Mouse (Mus musculus): ENCODE measurements around the gene Mfap5. TPM values are rescaled to one million over a fixed set of nuclear protein-coding genes. Genes with fewer than 3 reads are reported as not detected.
A peak's percentile ranks its signal among the peaks of the same experiment; 100 is the strongest.
"Not testable (repeated sequence)": the region's sequence is repeated elsewhere in the genome, so short reads cannot be mapped to it uniquely, and the experiment has no call there.

Gene Mfap5
- polyA plus RNA-seq, 1 experiment from 2014 or later, result 0.75 TPM

DNA sequence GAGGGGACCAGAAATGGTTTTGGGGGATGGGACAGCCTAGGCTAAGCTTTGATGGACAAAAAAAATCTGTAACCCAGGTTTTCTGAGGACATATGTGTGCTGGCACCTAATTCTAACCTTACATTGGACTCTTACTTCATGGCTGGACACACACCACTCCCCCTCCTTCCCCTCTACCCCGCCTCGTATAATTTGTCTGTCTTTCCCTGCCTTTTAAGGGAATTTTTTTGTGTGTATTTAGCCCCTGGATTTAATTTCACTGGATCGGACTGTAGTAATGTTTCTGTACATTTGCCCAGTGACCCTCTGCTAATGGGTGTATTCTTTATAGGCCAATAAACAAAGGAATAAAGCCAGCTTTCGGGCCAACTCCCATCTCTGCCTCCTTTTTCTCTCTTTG is 604 bp upstream of the Mfap5 start:
- H3K4me2 ChIP-seq, result no peak overlapping the region
- no peak overlapping the region for H3K9ac ChIP-seq (ENCODE audit: low read length)
- 82% methylated on average over 4 of the region's 4 CpGs for WGBS
- H3K9me3 ChIP-seq (ENCODE audit: control insufficient read depth, low read length), result no peaks in the 10 kb centered on the region
- H3K27ac ChIP-seq (ENCODE audit: low read depth, low read length), result no peak overlapping the region
- no peak overlapping the region for H3K4me3 ChIP-seq (ENCODE audit: low read depth, low read length)
- DNase-seq (ENCODE audit: low spot score, missing footprints), result no peak
- H3K36me3 ChIP-seq (ENCODE audit: control insufficient read depth, insufficient read depth, low read length), result no peaks in the 10 kb centered on the region
- ATAC-seq (ENCODE audit: low FRiP score), result no peak
- H3K4me1 ChIP-seq (ENCODE audit: control insufficient read depth, insufficient read depth, low read length), result no peaks in the 10 kb centered on the region
- no peaks in the 10 kb centered on the region for H3K27me3 ChIP-seq (ENCODE audit: control insufficient read depth, insufficient read depth, low read length)

DNA sequence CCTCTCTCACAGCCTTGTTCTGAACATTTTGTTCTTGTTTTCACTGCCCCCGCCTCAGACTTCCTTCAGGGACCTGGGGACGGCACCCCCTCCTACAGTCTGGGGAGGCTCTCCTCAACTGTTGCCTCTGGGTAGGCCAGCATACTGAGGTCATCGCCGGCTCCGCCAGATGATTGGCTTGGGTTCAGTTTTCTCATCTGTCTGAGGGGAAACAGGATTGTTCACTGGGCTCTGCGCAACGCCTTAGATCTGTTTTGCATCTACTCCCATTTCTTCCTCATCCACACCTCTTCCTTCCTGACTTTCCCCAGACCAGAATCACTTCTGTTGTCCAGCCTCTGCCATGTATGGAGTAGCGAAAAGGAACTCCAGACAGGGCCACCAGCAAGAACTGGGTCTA is 2.8 kb downstream of the Mfap5 start:
- no peak for ATAC-seq (ENCODE audit: low FRiP score)
- WGBS, result 89% methylated on average over 8 of the region's 8 CpGs
- H3K36me3 ChIP-seq (ENCODE audit: control insufficient read depth, insufficient read depth, low read length), result no peaks in the 10 kb centered on the region

DNA sequence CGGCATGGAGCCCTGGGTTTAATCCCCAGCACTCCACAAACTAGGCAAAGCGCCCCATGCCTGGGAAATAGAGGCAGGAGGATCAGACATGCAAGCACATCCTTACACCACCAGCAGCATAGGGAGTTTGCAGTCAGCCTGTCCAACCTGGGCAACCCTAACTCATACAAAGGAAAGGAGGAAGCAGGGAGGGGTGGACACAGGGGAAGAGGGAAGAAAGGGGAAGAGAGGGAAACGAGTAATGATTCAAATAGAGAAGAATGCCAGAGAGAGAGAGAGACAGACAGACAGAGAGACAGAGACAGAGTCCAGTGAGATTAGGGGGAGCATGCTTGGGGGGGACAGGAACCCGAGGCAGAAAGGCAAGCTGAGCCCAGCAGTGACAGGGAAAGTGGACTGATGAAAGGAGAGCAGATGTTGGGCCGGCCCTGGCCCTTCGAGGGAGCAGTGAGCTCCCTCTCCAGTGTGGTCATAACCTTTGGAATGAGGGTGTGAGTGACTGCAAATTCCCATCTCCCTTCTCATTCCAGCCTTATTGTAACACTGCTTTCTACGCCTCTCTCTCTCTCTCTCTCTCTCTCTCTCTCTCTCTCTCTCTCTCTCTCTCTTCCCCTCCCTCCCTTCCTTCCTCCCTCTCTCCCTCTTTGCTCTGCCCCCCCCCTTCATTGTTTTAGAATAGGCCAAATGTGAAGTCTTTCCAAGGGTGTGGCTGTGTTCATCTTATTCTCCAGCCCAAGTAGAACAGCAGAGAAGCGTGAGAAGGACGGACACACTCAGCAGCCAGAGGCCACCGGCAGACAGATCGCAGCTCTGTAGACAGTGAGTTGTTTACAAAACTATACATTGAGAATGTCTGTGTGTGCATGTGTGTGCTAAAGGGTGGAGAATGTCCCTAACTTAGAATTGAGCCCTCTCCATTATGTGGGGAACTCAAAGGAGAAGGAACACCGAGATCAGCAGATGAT is 7.6 kb downstream of the Mfap5 start:
- Histone ChIP-seq H3K27ac (ENCODE audit: low read depth, low read length) (no peak overlapping the region), H3K27me3 (ENCODE audit: control insufficient read depth, insufficient read depth, low read length) (no peaks in the 10 kb centered on the region), H3K9me3 (ENCODE audit: control insufficient read depth, low read length) (no peaks in the 10 kb centered on the region), H3K4me3 (ENCODE audit: low read depth, low read length) (no peak overlapping the region), H3K4me2 (no peak overlapping the region), H3K9ac (ENCODE audit: low read length) (no peak overlapping the region), H3K4me1 (ENCODE audit: control insufficient read depth, insufficient read depth, low read length) (no peaks in the 10 kb centered on the region), H3K36me3 (ENCODE audit: control insufficient read depth, insufficient read depth, low read length) (no peaks in the 10 kb centered on the region)
- no peak for DNase-seq (ENCODE audit: low spot score, missing footprints)
- ATAC-seq (ENCODE audit: low FRiP score), result no peak
- 76% methylated on average over 12 of the region's 12 CpGs for WGBS

More for the DNA sequence above, 2.8 kb downstream of the Mfap5 start:
- H3K4me2 ChIP-seq, result no peak overlapping the region
- no peak for DNase-seq (ENCODE audit: low spot score, missing footprints)
- no peaks in the 10 kb centered on the region for H3K9me3 ChIP-seq (ENCODE audit: control insufficient read depth, low read length)
- no peak overlapping the region for H3K9ac ChIP-seq (ENCODE audit: low read length)
- H3K4me1 ChIP-seq (ENCODE audit: control insufficient read depth, insufficient read depth, low read length), result no peaks in the 10 kb centered on the region
- no peak overlapping the region for H3K4me3 ChIP-seq (ENCODE audit: low read depth, low read length)
- no peak overlapping the region for H3K27ac ChIP-seq (ENCODE audit: low read depth, low read length)
- H3K27me3 ChIP-seq (ENCODE audit: control insufficient read depth, insufficient read depth, low read length), result no peaks in the 10 kb centered on the region

DNA sequence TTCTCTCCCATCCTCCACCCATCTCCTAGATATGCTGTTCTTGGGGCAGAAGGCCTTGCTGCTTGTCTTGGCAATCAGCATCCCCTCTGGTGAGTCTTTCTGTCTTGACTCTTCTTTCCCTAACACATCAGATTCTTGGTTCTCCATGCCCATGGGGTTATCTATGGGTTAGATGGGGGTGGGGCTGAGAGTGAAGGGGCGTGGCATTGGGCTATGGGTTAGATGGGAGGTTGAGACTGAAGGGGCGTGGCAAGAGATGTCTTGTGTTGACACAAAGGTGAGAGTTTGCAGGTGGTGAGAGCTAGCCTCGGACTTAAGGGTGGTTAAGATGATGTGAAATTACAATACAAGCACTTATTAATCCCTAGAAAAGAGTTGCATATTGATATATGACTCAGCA is 8.7 kb downstream of the Mfap5 start:
- no peaks in the 10 kb centered on the region for H3K4me1 ChIP-seq (ENCODE audit: control insufficient read depth, insufficient read depth, low read length)
- H3K4me2 ChIP-seq, result no peak overlapping the region
- no peak overlapping the region for H3K4me3 ChIP-seq (ENCODE audit: low read depth, low read length)
- no peaks in the 10 kb centered on the region for H3K27me3 ChIP-seq (ENCODE audit: control insufficient read depth, insufficient read depth, low read length)
- ATAC-seq (ENCODE audit: low FRiP score) (no peak), DNase-seq (ENCODE audit: low spot score, missing footprints) (no peak)
- no peaks in the 10 kb centered on the region for H3K36me3 ChIP-seq (ENCODE audit: control insufficient read depth, insufficient read depth, low read length)
- no peak overlapping the region for H3K27ac ChIP-seq (ENCODE audit: low read depth, low read length)
- H3K9me3 ChIP-seq (ENCODE audit: control insufficient read depth, low read length), result no peaks in the 10 kb centered on the region
- no peak overlapping the region for H3K9ac ChIP-seq (ENCODE audit: low read length)
- 78% methylated on average over 3 of the region's 3 CpGs for WGBS

DNA sequence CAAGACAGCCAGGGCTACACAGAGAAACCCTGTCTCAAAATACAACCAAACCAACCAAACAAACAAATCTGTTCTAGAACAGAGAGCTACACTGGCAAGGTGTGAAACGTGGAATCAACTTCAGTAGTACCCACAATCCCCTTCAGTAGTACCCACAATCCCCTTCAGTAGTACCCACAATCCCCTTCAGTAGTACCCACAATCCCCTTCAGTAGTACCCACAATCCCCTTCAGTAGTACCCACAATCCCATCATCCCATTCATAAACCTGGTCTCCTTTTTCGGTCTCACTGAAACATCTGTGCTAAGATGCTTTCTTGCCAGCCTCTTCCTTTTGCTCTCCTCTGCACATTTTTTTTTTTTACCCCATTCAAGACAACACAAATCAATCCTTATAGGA is 10.1 kb downstream of the Mfap5 start:
- not testable (repeated sequence) for H3K9me3 ChIP-seq (ENCODE audit: control insufficient read depth, low read length); H3K4me1 ChIP-seq (ENCODE audit: control insufficient read depth, insufficient read depth, low read length); H3K27me3 ChIP-seq (ENCODE audit: control insufficient read depth, insufficient read depth, low read length); H3K36me3 ChIP-seq (ENCODE audit: control insufficient read depth, insufficient read depth, low read length); H3K9ac ChIP-seq (ENCODE audit: low read length); H3K27ac ChIP-seq (ENCODE audit: low read depth, low read length); ATAC-seq (ENCODE audit: low FRiP score); H3K4me3 ChIP-seq (ENCODE audit: low read depth, low read length); H3K4me2 ChIP-seq; DNase-seq (ENCODE audit: low spot score, missing footprints)
- WGBS, result 90% methylated on average over 2 of the region's 2 CpGs

DNA sequence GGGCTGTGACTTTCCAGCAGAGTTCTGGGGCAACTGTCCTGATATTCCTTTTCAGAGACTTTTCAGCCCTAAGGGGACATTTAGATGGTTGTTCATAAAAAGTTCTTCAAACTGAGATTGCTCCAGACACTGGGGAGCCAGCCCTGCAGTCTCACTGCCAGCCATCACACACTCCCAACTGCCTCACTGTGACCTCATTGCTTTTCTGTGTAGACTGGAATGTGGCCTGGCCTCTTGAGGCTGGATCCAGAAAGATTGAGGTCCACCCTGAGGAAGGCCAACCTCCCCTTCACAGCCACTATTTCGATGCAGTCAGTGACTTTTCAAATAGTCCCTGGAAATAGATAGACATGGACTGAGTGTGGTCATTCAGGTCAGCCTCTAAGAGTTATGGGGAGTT is 12.0 kb downstream of the Mfap5 start:
- 80% methylated on average over 1 of the region's 1 CpGs for WGBS

DNA sequence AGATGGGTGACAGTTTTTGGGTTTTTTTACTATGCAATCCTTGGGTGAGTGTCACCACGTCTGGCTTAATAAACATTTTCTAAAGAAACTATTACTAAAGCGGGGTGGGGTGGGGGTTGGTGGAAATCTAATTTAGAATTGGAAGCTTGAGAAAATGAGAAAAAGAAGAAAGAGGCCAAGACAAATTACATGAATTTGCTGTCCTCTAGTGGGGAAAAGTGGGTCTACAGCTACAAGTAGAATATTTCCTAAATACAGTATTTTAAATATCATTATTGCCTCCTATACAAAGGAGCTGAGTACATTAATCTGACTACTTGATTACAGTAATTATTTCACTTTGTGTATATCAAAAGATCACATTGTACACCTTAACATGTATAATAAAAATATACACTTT is 13.7 kb downstream of the Mfap5 start:
- Histone ChIP-seq H3K9me3 (ENCODE audit: control insufficient read depth, low read length) (no peaks in the 10 kb centered on the region), H3K9ac (ENCODE audit: low read length) (no peak overlapping the region), H3K27me3 (ENCODE audit: control insufficient read depth, insufficient read depth, low read length) (no peaks in the 10 kb centered on the region), H3K4me1 (ENCODE audit: control insufficient read depth, insufficient read depth, low read length) (no peaks in the 10 kb centered on the region), H3K4me3 (ENCODE audit: low read depth, low read length) (no peak overlapping the region), H3K27ac (ENCODE audit: low read depth, low read length) (no peak overlapping the region), H3K4me2 (no peak overlapping the region), H3K36me3 (ENCODE audit: control insufficient read depth, insufficient read depth, low read length) (no peaks in the 10 kb centered on the region)
- ATAC-seq (ENCODE audit: low FRiP score) (no peak), DNase-seq (ENCODE audit: low spot score, missing footprints) (peak; percentile 91)
- 46% methylated on average over 2 of the region's 2 CpGs for WGBS

More for the DNA sequence above, 12.0 kb downstream of the Mfap5 start:
- no peak overlapping the region for H3K4me2 ChIP-seq
- H3K4me1 ChIP-seq (ENCODE audit: control insufficient read depth, insufficient read depth, low read length), result no peaks in the 10 kb centered on the region
- H3K9me3 ChIP-seq (ENCODE audit: control insufficient read depth, low read length), result no peaks in the 10 kb centered on the region
- no peak overlapping the region for H3K27ac ChIP-seq (ENCODE audit: low read depth, low read length)
- no peaks in the 10 kb centered on the region for H3K27me3 ChIP-seq (ENCODE audit: control insufficient read depth, insufficient read depth, low read length)
- H3K9ac ChIP-seq (ENCODE audit: low read length), result no peak overlapping the region
- ATAC-seq (ENCODE audit: low FRiP score), result no peak
- H3K4me3 ChIP-seq (ENCODE audit: low read depth, low read length), result no peak overlapping the region
- no peaks in the 10 kb centered on the region for H3K36me3 ChIP-seq (ENCODE audit: control insufficient read depth, insufficient read depth, low read length)
- no peak for DNase-seq (ENCODE audit: low spot score, missing footprints)

DNA sequence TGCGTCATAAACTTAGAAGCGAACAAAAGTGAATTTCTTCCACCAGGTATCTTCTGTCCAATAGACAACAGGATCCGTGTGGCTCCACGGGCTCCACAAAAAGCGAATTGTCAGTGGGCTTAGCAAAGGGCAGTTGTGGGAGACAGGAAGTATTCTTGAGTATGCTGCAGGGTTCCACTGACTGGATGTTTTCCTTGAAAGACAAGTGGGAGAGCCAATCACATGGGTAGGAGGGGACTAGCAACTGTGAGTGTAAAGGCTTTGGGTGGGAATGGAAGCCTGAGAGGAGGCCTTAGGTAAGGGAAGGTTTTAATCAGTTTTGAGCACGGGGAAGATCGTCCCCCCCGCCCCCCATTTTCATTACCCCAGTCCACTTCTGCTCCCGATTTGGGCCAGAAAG is 16.9 kb downstream of the Mfap5 start:
- no peaks in the 10 kb centered on the region for H3K36me3 ChIP-seq (ENCODE audit: control insufficient read depth, insufficient read depth, low read length)
- WGBS, result 76% methylated on average over 9 of the region's 9 CpGs
- H3K4me2 ChIP-seq, result no peak overlapping the region
- no peak overlapping the region for H3K27ac ChIP-seq (ENCODE audit: low read depth, low read length)
- ATAC-seq (ENCODE audit: low FRiP score) (peak; percentile 85), DNase-seq (ENCODE audit: low spot score, missing footprints) (no peak)
- no peak overlapping the region for H3K4me3 ChIP-seq (ENCODE audit: low read depth, low read length)
- H3K4me1 ChIP-seq (ENCODE audit: control insufficient read depth, insufficient read depth, low read length), result no peaks in the 10 kb centered on the region
- H3K9me3 ChIP-seq (ENCODE audit: control insufficient read depth, low read length), result no peaks in the 10 kb centered on the region
- H3K9ac ChIP-seq (ENCODE audit: low read length), result no peak overlapping the region; the same call in 1 of the 2 replicates
- H3K27me3 ChIP-seq (ENCODE audit: control insufficient read depth, insufficient read depth, low read length), result no peaks in the 10 kb centered on the region

DNA sequence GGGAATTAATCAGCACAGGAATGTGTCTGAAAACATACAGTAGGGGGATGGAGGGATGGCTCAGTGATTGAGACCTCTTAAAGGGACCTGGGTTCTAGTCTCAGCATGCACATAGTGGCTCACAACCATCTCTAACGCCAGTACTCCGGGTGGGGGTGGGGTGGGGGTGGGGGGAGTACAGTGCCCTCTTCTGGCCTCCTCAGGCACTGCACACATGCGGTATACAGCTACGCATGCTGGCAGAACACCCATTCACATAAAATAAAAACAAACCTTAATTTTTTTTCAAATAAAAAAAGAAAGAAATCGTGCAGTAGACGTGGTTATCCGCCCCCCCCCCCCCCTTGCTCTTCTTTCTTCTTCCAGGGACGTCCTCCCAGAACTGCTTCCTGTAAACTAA is 17.6 kb downstream of the Mfap5 start:
- no peaks in the 10 kb centered on the region for H3K27me3 ChIP-seq (ENCODE audit: control insufficient read depth, insufficient read depth, low read length)

More for the DNA sequence above, 17.6 kb downstream of the Mfap5 start:
- no peak for DNase-seq (ENCODE audit: low spot score, missing footprints)
- H3K4me2 ChIP-seq, result no peak overlapping the region
- WGBS, result 81% methylated on average over 8 of the region's 8 CpGs
- no peaks in the 10 kb centered on the region for H3K4me1 ChIP-seq (ENCODE audit: control insufficient read depth, insufficient read depth, low read length)
- no peak for ATAC-seq (ENCODE audit: low FRiP score)
- no peaks in the 10 kb centered on the region for H3K36me3 ChIP-seq (ENCODE audit: control insufficient read depth, insufficient read depth, low read length)
- H3K27ac ChIP-seq (ENCODE audit: low read depth, low read length), result no peak overlapping the region
- no peak overlapping the region for H3K9ac ChIP-seq (ENCODE audit: low read length)
- no peaks in the 10 kb centered on the region for H3K9me3 ChIP-seq (ENCODE audit: control insufficient read depth, low read length)
- H3K4me3 ChIP-seq (ENCODE audit: low read depth, low read length), result no peak overlapping the region
